Mouse (Mus musculus) hindbrain, embryonic 14.5 days (tissue): Measurements from ENCODE around the gene Gbf1. TPM values are rescaled to one million over a fixed set of nuclear protein-coding genes. Genes with fewer than 3 reads are reported as not detected.

ENCODE experiments used
- ATAC-seq: fragments of 200-750 bp; cut with Nextera tagmentation; 2 replicates; pipeline ENCODE4 v1.8.0; 2017; ENCODE audit warnings: moderate number of reproducible peaks, mild to moderate bottlenecking, moderate TSS enrichment, moderate library complexity; ENCODE audit not compliant: low FRiP score
- DNase-seq: peaks from one replicate; pipeline ENCODE4 v3.0.0-alpha.2; 2015; ENCODE audit warnings: low spot score
- H3K27ac ChIP-seq: fragments of 300-500 bp; sonication (generic); 2 replicates; pipeline ENCODE4 v1.5.1; 2014; ENCODE audit warnings: mild to moderate bottlenecking, moderate library complexity
- H3K27me3 ChIP-seq: fragments of 300-500 bp; sonication (generic); 2 replicates; pipeline ENCODE4 v1.6.1; 2014; ENCODE audit warnings: mild to moderate bottlenecking, low read length, mixed read lengths; ENCODE audit not compliant: control insufficient read depth, insufficient read depth
- H3K36me3 ChIP-seq: fragments of 300-500 bp; sonication (generic); replicated peaks from 2 replicates; pipeline ENCODE4 v1.6.1; 2014; ENCODE audit not compliant: control insufficient read depth, insufficient read depth
- H3K4me1 ChIP-seq: fragments of 300-500 bp; sonication (generic); replicated peaks from 2 replicates; pipeline ENCODE4 v1.6.1; 2014; ENCODE audit warnings: antibody characterized with exemption, low read length, mixed read lengths; ENCODE audit not compliant: control insufficient read depth, insufficient read depth
- H3K4me2 ChIP-seq: fragments of 300-500 bp; sonication (generic); replicated peaks from 2 replicates; pipeline ENCODE4 v1.6.1; 2014; ENCODE audit warnings: mild to moderate bottlenecking, moderate library complexity
- H3K4me3 ChIP-seq: fragments of 300-500 bp; sonication (generic); replicated peaks from 2 replicates; pipeline ENCODE4 v1.5.1; 2014; ENCODE audit warnings: mild to moderate bottlenecking, low read length
- H3K9ac ChIP-seq: fragments of 300-500 bp; sonication (generic); 2 replicates; pipeline ENCODE4 v1.6.1; 2014
- H3K9me3 ChIP-seq: fragments of 300-500 bp; sonication (generic); 2 replicates; pipeline ENCODE4 v1.6.1; 2016; ENCODE audit warnings: low read length; ENCODE audit not compliant: control insufficient read depth
- WGBS: fragments of 180-500 bp; shearing (Covaris S2); extraction: QIAGEN DNeasy Blood & Tissue Kit; methylation state at CpG from one replicate; pipeline ENCODE4 v1.1.7; 2014; 5-methylcytosine and 5-hydroxymethylcytosine counted together
- polyA plus RNA-seq: library from polyadenylated mRNA; unstranded; fragments of >200 nt; fragmentation: Nextera tagmentation; extraction: Ambion mirVana; gene quantifications from 2 replicates; pipeline ENCODE4 v1.2.1, GENCODE M21; 2014

Gbf1 gene
- polyA plus RNA-seq, 1 experiment from 2014 or later, result 68.3 TPM

- peaks cover 97% of the 10 kb centered on the region for H3K36me3 ChIP-seq
- WGBS, result 92% methylated on average over 7 of the region's 7 CpGs
- no peaks in the 10 kb centered on the region for H3K27me3 ChIP-seq
- H3K9me3 ChIP-seq, result no peaks in the 10 kb centered on the region
- no peak for ATAC-seq
- no peak overlapping the region for H3K27ac ChIP-seq
- no peaks in the 10 kb centered on the region for H3K4me1 ChIP-seq
- DNase-seq, result no peak
- no peak overlapping the region for H3K4me3 ChIP-seq
- H3K4me2 ChIP-seq, result no peak overlapping the region
- H3K9ac ChIP-seq, result no peak overlapping the region
Measured at GRCm38 (mm10) chr19:46264762-46265161, 112.5 kb downstream of the Gbf1 start.

- ATAC-seq, result no peak
- Histone ChIP-seq H3K9ac (no peak overlapping the region), H3K4me1 (no peaks in the 10 kb centered on the region), H3K27ac (no peak overlapping the region), H3K9me3 (no peaks in the 10 kb centered on the region), H3K27me3 (no peaks in the 10 kb centered on the region), H3K36me3 (peaks cover 81% of the 10 kb centered on the region), H3K4me2 (no peak overlapping the region), H3K4me3 (no peak overlapping the region)
- no peak for DNase-seq
Measured at GRCm38 (mm10) chr19:46275307-46275706, 123.0 kb downstream of the Gbf1 start.

GRCm38 (mm10) chr19:46282081-46282849 lies 130.0 kb downstream of the Gbf1 start:
- ATAC-seq, result no peak
- Histone ChIP-seq H3K36me3 (peaks cover 94% of the 10 kb centered on the region), H3K4me1 (no peaks in the 10 kb centered on the region), H3K4me2 (no peak overlapping the region), H3K27ac (no peak overlapping the region), H3K9ac (no peak overlapping the region), H3K4me3 (no peak overlapping the region), H3K9me3 (no peaks in the 10 kb centered on the region), H3K27me3 (no peaks in the 10 kb centered on the region)
- DNase-seq, result no peak
- 96% methylated on average over 11 of the region's 11 CpGs for WGBS

GRCm38 (mm10) chr19:46284686-46285085 lies 132.4 kb downstream of the Gbf1 start:
- no peaks in the 10 kb centered on the region for H3K27me3 ChIP-seq
- no peak overlapping the region for H3K27ac ChIP-seq
- no peaks in the 10 kb centered on the region for H3K4me1 ChIP-seq
- H3K4me2 ChIP-seq, result no peak overlapping the region
- no peak overlapping the region for H3K4me3 ChIP-seq
- no peak overlapping the region for H3K9ac ChIP-seq
- WGBS, result 93% methylated on average over 4 of the region's 4 CpGs
- H3K36me3 ChIP-seq, result peaks cover 82% of the 10 kb centered on the region
- ATAC-seq, result no peak
- no peak for DNase-seq
- no peaks in the 10 kb centered on the region for H3K9me3 ChIP-seq

GRCm38 (mm10) chr19:46285631-46286030 lies 133.3 kb downstream of the Gbf1 start:
- Histone ChIP-seq H3K36me3 (peaks cover 72% of the 10 kb centered on the region), H3K27ac (no peak overlapping the region), H3K4me1 (no peaks in the 10 kb centered on the region), H3K4me3 (no peak overlapping the region), H3K27me3 (no peaks in the 10 kb centered on the region), H3K4me2 (no peak overlapping the region), H3K9ac (no peak overlapping the region), H3K9me3 (no peaks in the 10 kb centered on the region)
- DNase-seq (no peak), ATAC-seq (no peak)
- WGBS, result 84% methylated on average over 7 of the region's 7 CpGs

GRCm38 (mm10) chr19:46286047-46286446 lies 133.7 kb downstream of the Gbf1 start:
- H3K4me1 ChIP-seq, result no peaks in the 10 kb centered on the region
- no peaks in the 10 kb centered on the region for H3K9me3 ChIP-seq
- no peak overlapping the region for H3K27ac ChIP-seq
- DNase-seq (no peak), ATAC-seq (no peak)
- H3K36me3 ChIP-seq, result peaks cover 68% of the 10 kb centered on the region
- H3K4me3 ChIP-seq, result no peak overlapping the region
- no peaks in the 10 kb centered on the region for H3K27me3 ChIP-seq
- no peak overlapping the region for H3K9ac ChIP-seq
- no peak overlapping the region for H3K4me2 ChIP-seq
- 90% methylated on average over 6 of the region's 6 CpGs for WGBS

- Histone ChIP-seq H3K27ac (no peak overlapping the region), H3K9ac (no peak overlapping the region), H3K27me3 (no peaks in the 10 kb centered on the region), H3K4me1 (no peaks in the 10 kb centered on the region), H3K36me3 (peaks cover 59% of the 10 kb centered on the region), H3K4me3 (no peak overlapping the region), H3K9me3 (no peaks in the 10 kb centered on the region), H3K4me2 (no peak overlapping the region)
- no peak for ATAC-seq
- no peak for DNase-seq
- WGBS, result 94% methylated on average over 3 of the region's 3 CpGs
Measured at GRCm38 (mm10) chr19:46286926-46287325, 134.6 kb downstream of the Gbf1 start.

- Histone ChIP-seq H3K27ac (no peak overlapping the region), H3K4me2 (no peak overlapping the region), H3K27me3 (no peaks in the 10 kb centered on the region), H3K4me1 (no peaks in the 10 kb centered on the region), H3K36me3 (peaks cover 53% of the 10 kb centered on the region), H3K4me3 (no peak overlapping the region), H3K9me3 (no peaks in the 10 kb centered on the region), H3K9ac (no peak overlapping the region)
- ATAC-seq, result no peak
- WGBS, result 87% methylated on average over 3 of the region's 3 CpGs
- DNase-seq, result no peak
Measured at GRCm38 (mm10) chr19:46287566-46287965, 135.3 kb downstream of the Gbf1 start.

- H3K27ac ChIP-seq, result no peak overlapping the region
- H3K4me2 ChIP-seq, result no peak overlapping the region
- peaks cover 22% of the 10 kb centered on the region for H3K36me3 ChIP-seq
- no peak overlapping the region for H3K4me3 ChIP-seq
- DNase-seq, result no peak
- 69% methylated on average over 12 of the region's 12 CpGs for WGBS
- no peaks in the 10 kb centered on the region for H3K27me3 ChIP-seq
- H3K4me1 ChIP-seq, result no peaks in the 10 kb centered on the region
- H3K9me3 ChIP-seq, result no peaks in the 10 kb centered on the region
- H3K9ac ChIP-seq, result no peak overlapping the region
- no peak for ATAC-seq
Measured at GRCm38 (mm10) chr19:46290535-46291105, 138.3 kb downstream of the Gbf1 start.
